Mouse (Mus musculus) ES-Bruce4 (cell line): ENCODE results near the gene Nipal3.

Source experiments
- CTCF ChIP-seq: IDR thresholded peaks from one replicate; pipeline ENCODE4 v1.8.1; 2011; ENCODE audit warnings: low read depth, low read length
- POLR2A ChIP-seq: IDR thresholded peaks from one replicate; pipeline ENCODE4 v1.8.1; 2011; ENCODE audit warnings: low read length; ENCODE audit not compliant: insufficient read depth

DNA sequence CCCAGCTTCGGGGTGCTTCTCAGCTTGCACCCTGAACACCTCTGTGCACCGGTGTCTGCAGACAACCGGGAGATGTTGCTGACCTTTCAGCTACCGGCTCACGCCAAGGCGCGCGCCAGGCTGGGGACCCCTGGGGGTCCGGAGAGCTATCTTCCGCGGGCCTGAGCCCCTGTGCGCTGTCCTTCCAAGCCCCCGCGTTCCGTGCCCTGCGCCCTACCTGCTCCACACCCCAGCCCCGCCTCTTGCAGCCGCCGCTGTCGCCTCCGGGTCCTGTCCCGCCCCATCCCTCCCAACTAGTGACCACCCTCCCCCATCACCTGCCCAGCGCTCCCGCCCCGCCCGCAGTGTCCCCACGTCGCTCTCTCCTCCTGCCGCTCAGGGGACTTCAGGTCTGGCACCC lies 96.8 kb downstream of the Nipal3 start, which contains the start of gene Ncmap:
- TF ChIP-seq CTCF (no peak), POLR2A (no peak)
